Mouse (Mus musculus) midbrain, embryonic 13.5 days (tissue): ENCODE results near the gene Heg1. TPM values are rescaled to one million over a fixed set of nuclear protein-coding genes. Genes with fewer than 3 reads are reported as not detected.

Experiments used
- ATAC-seq: fragments of 200-750 bp; cut with Nextera tagmentation; 2 replicates; pipeline ENCODE4 v1.8.0; 2017; ENCODE audit warnings: mild to moderate bottlenecking, moderate TSS enrichment, moderate library complexity
- H3K27ac ChIP-seq: fragments of 300-500 bp; sonication (generic); 2 replicates; pipeline ENCODE4 v1.5.1; 2015; ENCODE audit warnings: inconsistent platforms, mild to moderate bottlenecking, moderate library complexity
- H3K27me3 ChIP-seq: fragments of 300-500 bp; sonication (generic); 2 replicates; pipeline ENCODE4 v1.6.1; 2015; ENCODE audit warnings: mild to moderate bottlenecking, inconsistent platforms
- H3K36me3 ChIP-seq: fragments of 300-500 bp; sonication (generic); 2 replicates; pipeline ENCODE4 v1.6.1; 2015; ENCODE audit warnings: mild to moderate bottlenecking, inconsistent platforms
- H3K4me1 ChIP-seq: fragments of 300-500 bp; sonication (generic); replicated peaks from 2 replicates; pipeline ENCODE4 v1.6.1; 2015; ENCODE audit warnings: inconsistent platforms
- H3K4me2 ChIP-seq: fragments of 300-500 bp; sonication (generic); replicated peaks from 2 replicates; pipeline ENCODE4 v1.6.1; 2015; ENCODE audit warnings: moderate library complexity, mild to moderate bottlenecking, inconsistent platforms
- H3K4me3 ChIP-seq: fragments of 300-500 bp; sonication (generic); replicated peaks from 2 replicates; pipeline ENCODE4 v1.5.1; 2015; ENCODE audit warnings: mild to moderate bottlenecking, inconsistent platforms
- H3K9ac ChIP-seq: fragments of 300-500 bp; sonication (generic); replicated peaks from 2 replicates; pipeline ENCODE4 v1.6.1; 2015; ENCODE audit warnings: mild to moderate bottlenecking, inconsistent platforms
- H3K9me3 ChIP-seq: fragments of 300-500 bp; sonication (generic); 2 replicates; pipeline ENCODE4 v1.6.1; 2016; ENCODE audit warnings: mild to moderate bottlenecking, inconsistent platforms
- WGBS: fragments of 180-500 bp; shearing (Covaris S2); methylation state at CpG from one replicate; pipeline ENCODE4 v1.1.7; 2015; 5-methylcytosine and 5-hydroxymethylcytosine counted together
- polyA plus RNA-seq: library from polyadenylated mRNA; unstranded; fragments of >200 nt; fragmentation: Nextera tagmentation; extraction: Ambion mirVana; gene quantifications from 2 replicates; pipeline ENCODE4 v1.2.1, GENCODE M21; 2015

Heg1 gene
- polyA plus RNA-seq, 1 experiment from 2014 or later: 19.2 TPM

DNA sequence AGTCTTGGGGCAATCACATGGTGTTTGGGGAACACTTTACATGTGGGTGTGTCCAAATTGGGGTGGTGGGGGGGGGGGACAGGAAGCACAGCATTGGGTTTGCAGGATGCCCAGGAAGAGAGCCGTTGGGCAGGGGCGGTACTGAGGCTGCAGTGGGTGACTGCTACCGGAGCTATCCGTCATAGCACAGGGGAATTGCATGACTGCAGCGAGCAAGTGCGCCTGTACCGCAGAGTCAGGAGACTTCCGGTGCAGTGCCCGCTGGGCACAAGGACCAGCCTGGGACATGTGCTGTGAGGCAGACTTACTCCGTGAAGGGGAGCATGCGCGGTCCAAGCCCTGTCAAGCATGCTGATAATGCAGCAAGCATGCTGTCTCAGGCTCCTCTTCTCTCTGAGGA is 67.4 kb downstream of the Heg1 start:
- ATAC-seq: no peak
- Histone ChIP-seq H3K36me3 (peaks cover 39% of the 10 kb centered on the region), H3K27me3 (no peaks in the 10 kb centered on the region), H3K9me3 (no peaks in the 10 kb centered on the region), H3K4me3 (no peak overlapping the region), H3K9ac (no peak overlapping the region), H3K4me2 (no peak overlapping the region), H3K4me1 (0 out of 2 replicates have a peak, but pooled peaks cover 4% of the 10 kb centered on the region), H3K27ac (no peak overlapping the region)
- 79% methylated on average over 12 of the region's 12 CpGs for WGBS

DNA sequence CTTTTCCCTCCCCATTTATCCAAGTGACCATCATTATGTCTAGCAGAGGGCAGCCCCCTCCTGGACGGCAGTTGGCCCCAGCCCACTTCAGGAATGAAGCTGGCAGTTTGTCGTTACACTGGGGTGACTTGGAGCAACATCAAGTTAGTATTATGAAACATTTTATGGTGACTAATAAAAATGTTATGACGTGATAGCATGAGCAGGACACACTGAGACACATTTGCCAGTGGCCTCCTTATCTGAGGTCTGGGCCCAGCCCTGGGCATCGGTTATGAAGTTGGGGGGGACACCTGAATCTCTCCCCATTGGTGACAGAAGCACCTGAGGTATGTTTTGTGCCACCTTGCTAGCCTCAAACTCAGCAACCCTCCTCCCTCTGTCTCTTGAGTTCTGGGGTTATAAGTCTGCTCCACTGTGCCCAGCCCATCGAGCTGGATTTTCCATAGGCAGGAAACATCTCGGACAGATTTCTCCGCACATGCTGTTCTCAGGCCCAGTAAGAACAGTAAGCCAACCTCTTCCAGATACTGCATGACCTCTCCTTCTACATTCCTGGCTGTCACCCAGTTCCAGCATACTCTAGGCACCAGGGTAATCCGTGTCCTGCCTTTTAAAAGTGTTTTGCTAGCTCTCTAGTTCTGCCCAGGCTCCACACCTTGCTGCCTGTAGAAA is 68.9 kb downstream of the Heg1 start:
- no peaks in the 10 kb centered on the region for H3K27me3 ChIP-seq
- peaks cover 39% of the 10 kb centered on the region for H3K36me3 ChIP-seq
- H3K4me2 ChIP-seq: no peak overlapping the region
- H3K9me3 ChIP-seq: no peaks in the 10 kb centered on the region
- H3K9ac ChIP-seq: no peak overlapping the region
- H3K4me3 ChIP-seq: no peak overlapping the region
- no peak overlapping the region for H3K27ac ChIP-seq
- H3K4me1 ChIP-seq: no peaks in the 10 kb centered on the region
- WGBS: 92% methylated on average over 8 of the region's 8 CpGs
- no peak for ATAC-seq

DNA sequence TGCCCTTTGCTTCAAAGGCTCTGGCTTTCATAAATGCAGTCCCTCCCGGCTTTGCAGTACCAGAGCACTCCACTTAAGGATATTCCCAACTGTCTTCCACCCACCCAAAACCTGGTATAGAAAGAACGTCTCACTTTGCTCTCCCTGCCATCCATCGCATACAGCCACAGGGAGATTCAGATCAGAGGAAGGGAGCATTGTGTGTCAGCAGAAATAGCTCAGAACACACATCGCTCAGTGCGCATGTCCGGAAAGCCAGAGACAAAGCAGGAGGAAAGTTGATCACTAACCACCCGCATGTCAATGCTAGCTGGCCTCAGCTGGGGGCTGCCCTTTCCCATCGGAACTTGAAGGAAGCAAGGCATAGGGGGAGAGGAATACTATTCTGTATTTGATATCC is 71.1 kb downstream of the Heg1 start:
- H3K9ac ChIP-seq: no peak overlapping the region
- H3K27me3 ChIP-seq: no peaks in the 10 kb centered on the region
- no peak overlapping the region for H3K4me2 ChIP-seq
- no peaks in the 10 kb centered on the region for H3K4me1 ChIP-seq
- ATAC-seq: no peak
- H3K27ac ChIP-seq: no peak overlapping the region
- H3K4me3 ChIP-seq: no peak overlapping the region
- 68% methylated on average over 8 of the region's 8 CpGs for WGBS
- no peaks in the 10 kb centered on the region for H3K9me3 ChIP-seq
- H3K36me3 ChIP-seq: peaks cover 38% of the 10 kb centered on the region

DNA sequence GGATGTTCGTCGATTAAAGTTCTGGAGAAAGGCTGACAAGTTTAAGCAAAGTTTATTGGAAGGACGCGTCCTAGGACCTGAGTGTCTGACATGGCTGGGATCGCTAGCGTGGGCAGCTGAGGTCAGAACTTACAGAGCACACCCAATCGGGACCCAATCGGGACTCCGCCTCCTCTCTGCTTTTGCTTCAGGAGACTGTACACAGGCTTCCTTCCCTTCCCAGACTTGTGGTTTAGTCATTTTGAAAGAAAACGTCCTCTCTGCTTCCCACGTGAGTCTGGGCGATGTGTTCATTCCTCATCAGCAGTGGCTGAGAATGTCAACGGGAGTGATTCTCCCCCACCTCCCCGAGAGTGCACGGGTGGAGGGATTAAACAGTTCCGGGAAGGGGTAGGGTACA is 71.8 kb downstream of the Heg1 start:
- Histone ChIP-seq H3K27ac (no peak overlapping the region), H3K9me3 (no peaks in the 10 kb centered on the region), H3K4me3 (no peak overlapping the region), H3K4me2 (no peak overlapping the region), H3K4me1 (peaks cover under 1% of the 10 kb centered on the region; the same call in 1 of the 2 replicates), H3K27me3 (no peaks in the 10 kb centered on the region), H3K9ac (no peak overlapping the region), H3K36me3 (peaks cover 37% of the 10 kb centered on the region)
- no peak for ATAC-seq
- whole genome bisulfite sequencing: 55% methylated on average over 16 of the region's 16 CpGs

DNA sequence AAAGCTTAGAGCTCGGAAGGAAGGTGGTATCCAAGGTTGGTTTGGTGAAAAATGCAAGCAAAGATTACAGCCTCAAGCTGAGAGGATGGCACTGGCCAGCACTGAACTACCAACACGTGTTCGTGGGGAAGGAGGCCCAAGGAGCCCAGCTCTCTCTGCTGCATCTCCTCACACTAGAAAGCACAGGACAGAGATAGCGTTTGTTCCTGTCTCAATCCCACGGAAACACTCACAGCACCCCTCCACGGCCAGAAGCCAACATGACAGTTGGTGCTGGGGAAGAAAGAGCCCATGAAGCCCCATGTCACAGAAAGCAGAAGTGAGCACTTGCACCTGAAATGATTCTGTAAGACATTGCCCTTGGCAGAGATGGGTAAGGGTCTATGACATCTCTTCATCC is 72.2 kb downstream of the Heg1 start:
- Histone ChIP-seq H3K4me3 (no peak overlapping the region), H3K27ac (no peak overlapping the region), H3K9me3 (no peaks in the 10 kb centered on the region), H3K36me3 (peaks cover 33% of the 10 kb centered on the region), H3K9ac (no peak overlapping the region), H3K27me3 (no peaks in the 10 kb centered on the region), H3K4me1 (peaks cover 4% of the 10 kb centered on the region; the same call in 1 of the 2 replicates), H3K4me2 (no peak overlapping the region)
- no peak for ATAC-seq
- 53% methylated on average over 6 of the region's 6 CpGs for WGBS

DNA sequence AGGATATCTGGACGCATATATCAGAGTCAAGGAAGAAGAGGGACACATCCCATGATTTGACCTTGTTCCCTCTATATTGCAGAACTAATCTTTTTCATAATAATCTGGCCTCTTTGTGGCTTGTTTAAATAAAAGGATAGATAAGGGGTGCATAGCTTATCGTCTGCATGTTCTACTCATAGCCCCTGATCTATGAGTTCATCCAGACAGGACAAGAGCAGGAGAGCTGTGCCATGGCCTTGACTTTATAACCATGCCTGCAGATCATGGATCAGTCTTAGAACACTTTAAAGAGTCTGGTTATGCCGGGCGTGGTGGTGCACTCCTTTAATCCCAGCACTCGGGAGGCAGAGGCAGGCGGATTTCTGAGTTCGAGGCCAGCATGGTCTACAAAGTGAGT is 75.0 kb downstream of the Heg1 start:
- Histone ChIP-seq H3K4me1 (peaks cover 20% of the 10 kb centered on the region), H3K9ac (no peak overlapping the region), H3K27ac (no peak overlapping the region), H3K4me3 (no peak overlapping the region), H3K27me3 (no peaks in the 10 kb centered on the region), H3K36me3 (peaks cover 21% of the 10 kb centered on the region), H3K4me2 (no peak overlapping the region), H3K9me3 (no peaks in the 10 kb centered on the region)
- WGBS: 93% methylated on average over 7 of the region's 7 CpGs
- no peak for ATAC-seq

DNA sequence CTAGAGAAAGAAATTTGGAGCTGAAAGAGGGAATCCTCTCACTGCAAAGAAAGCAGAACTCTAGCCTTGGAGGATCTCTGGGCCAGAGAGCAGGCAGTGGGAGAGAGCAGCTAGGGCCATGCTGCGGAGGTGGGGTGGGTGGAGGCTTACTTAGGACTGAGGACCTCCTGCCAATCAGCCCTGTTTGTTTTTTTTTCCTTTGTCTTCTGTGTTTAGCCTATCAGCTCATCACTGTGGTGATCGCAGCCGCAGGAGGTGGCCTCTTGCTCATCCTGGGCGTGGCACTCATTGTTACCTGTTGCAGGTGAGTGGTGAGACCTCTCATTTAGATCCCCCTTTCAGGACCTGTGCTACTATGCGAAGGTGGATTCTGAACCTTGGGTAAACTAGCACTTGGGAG is 76.4 kb downstream of the Heg1 start:
- no peaks in the 10 kb centered on the region for H3K9me3 ChIP-seq
- WGBS: 26% methylated on average over 5 of the region's 5 CpGs
- H3K4me3 ChIP-seq: no peak overlapping the region
- peaks cover 12% of the 10 kb centered on the region; the same call in 1 of the 2 replicates for H3K36me3 ChIP-seq
- no peaks in the 10 kb centered on the region for H3K27me3 ChIP-seq
- no peak overlapping the region for H3K27ac ChIP-seq
- no peak overlapping the region for H3K9ac ChIP-seq
- ATAC-seq: no peak
- peaks cover 31% of the 10 kb centered on the region for H3K4me1 ChIP-seq
- peak overlapping the region; percentile 2; the same call in 1 of the 2 replicates for H3K4me2 ChIP-seq

DNA sequence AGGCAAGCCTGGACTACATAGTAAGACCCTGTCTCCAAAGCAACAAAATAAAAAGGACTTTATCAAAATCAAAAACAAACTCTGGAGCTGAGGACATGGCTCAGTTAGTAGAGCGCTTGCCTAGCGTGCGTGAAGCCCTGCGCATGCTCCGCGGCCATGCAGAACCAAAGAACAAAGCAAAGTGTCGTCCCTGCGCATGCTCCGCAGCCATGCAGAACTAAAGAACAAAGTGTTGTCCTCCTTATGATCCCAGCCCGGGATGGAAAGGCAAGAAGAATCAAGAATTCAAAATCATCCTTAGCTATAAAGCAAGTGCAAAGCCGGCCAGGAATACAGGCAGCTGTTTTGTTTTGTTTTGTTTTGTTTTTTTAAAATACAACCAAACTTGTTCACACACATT is 76.8 kb downstream of the Heg1 start:
- H3K9me3 ChIP-seq: no peaks in the 10 kb centered on the region
- peaks cover 31% of the 10 kb centered on the region for H3K4me1 ChIP-seq
- H3K36me3 ChIP-seq: peaks cover 8% of the 10 kb centered on the region; the same call in 1 of the 2 replicates
- 0 out of 2 replicates have a peak overlapping the region, but pooled peaks have one; percentile 2 for H3K4me2 ChIP-seq
- H3K27me3 ChIP-seq: no peaks in the 10 kb centered on the region
- no peak overlapping the region for H3K4me3 ChIP-seq
- no peak for ATAC-seq
- H3K27ac ChIP-seq: no peak overlapping the region
- 42% methylated on average over 11 of the region's 11 CpGs for WGBS
- H3K9ac ChIP-seq: no peak overlapping the region

DNA sequence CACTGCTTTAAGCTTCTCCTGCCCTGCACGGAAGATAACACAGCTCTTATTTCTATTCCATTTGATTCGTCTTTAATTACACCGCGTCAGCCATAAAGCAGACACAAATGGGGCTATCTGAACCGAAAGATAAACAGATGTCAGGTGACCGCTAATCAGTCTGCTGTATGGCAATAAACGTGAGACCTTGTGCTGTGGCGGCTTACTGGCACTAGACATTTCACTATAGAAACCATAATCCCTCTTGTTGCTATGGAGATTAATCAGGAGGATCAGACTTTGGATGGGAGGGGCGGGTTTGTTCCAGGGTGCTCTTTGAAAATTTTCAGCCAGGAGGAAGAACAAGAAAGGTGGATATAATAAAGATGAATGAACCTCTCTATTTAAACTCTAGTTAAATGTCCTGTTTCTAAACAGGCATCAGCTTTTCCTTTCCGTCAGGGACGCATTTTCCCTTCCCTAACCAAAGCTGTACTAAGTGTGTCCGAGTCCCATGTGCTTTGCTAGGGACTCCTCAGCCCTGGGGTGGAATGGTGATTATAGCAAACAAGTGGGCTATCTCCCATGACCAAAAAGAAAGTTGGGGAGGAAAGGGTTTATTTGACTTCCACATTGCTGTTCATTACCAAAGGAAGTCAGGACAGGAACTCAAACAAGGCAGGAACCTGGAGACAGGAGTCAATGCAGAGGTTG is 80.5 kb downstream of the Heg1 start:
- Histone ChIP-seq H3K4me3 (no peak overlapping the region), H3K4me2 (peak overlapping the region; percentile 38), H3K9ac (no peak overlapping the region; the same call in 1 of the 2 replicates), H3K9me3 (no peaks in the 10 kb centered on the region), H3K27me3 (no peaks in the 10 kb centered on the region), H3K27ac (peak overlapping the region; percentile 77), H3K36me3 (peaks cover 13% of the 10 kb centered on the region), H3K4me1 (peaks cover 31% of the 10 kb centered on the region)
- WGBS: 10% methylated on average over 12 of the region's 12 CpGs
- ATAC-seq: peak; percentile 89

DNA sequence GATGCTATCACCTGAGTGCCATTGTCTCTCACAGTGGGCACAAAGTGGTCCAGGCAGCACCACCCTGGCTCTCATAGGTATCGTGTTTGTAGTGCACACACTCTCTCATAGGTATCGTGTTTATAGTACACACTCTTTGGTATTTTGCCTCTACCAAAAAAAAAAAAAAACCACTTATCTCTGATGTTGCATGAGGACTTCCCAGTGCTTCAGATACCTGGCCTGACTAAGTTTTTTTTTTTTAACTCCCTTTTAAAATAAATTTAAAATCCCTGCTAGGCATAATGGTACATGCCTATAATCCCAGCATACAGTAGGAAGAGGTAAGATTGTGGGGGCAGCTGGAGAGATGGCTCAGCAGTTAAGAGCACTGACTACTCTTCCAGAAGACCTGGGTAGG is 81.3 kb downstream of the Heg1 start:
- 95% methylated on average over 2 of the region's 2 CpGs for WGBS
- no peaks in the 10 kb centered on the region for H3K27me3 ChIP-seq
- H3K27ac ChIP-seq: peak overlapping the region; percentile 77

DNA sequence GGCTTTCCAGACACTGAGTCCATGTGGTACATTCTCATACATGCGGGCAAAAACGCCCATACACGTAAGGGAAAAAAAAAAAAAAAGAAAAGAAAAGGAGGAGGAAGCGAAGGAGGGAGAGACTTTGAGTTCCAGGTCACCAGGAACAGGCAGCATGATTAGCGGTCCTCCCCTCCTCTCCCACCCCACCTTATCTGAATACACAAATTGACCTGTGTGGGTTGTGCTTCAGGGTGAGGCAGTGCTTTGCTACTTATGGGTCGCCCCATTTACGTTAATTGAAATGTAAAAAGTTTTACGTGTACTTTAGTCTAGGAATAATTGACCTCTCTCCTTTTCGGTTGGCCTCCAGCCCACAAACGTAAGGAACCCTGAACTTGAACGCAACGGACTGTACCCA is 82.1 kb downstream of the Heg1 start:
- peaks cover 28% of the 10 kb centered on the region for H3K4me1 ChIP-seq
- no peak overlapping the region for H3K4me2 ChIP-seq
- no peak for ATAC-seq
- WGBS: 88% methylated on average over 12 of the region's 12 CpGs
- H3K9me3 ChIP-seq: no peaks in the 10 kb centered on the region
- peaks cover 13% of the 10 kb centered on the region for H3K36me3 ChIP-seq
- no peak overlapping the region for H3K9ac ChIP-seq
- no peak overlapping the region for H3K4me3 ChIP-seq
- no peaks in the 10 kb centered on the region for H3K27me3 ChIP-seq
- no peak overlapping the region for H3K27ac ChIP-seq

More for the DNA sequence above, 81.3 kb downstream of the Heg1 start:
- no peak overlapping the region for H3K4me2 ChIP-seq
- no peaks in the 10 kb centered on the region for H3K9me3 ChIP-seq
- no peak for ATAC-seq
- H3K36me3 ChIP-seq: peaks cover 13% of the 10 kb centered on the region
- H3K4me3 ChIP-seq: no peak overlapping the region
- no peak overlapping the region for H3K9ac ChIP-seq
- peaks cover 31% of the 10 kb centered on the region for H3K4me1 ChIP-seq

DNA sequence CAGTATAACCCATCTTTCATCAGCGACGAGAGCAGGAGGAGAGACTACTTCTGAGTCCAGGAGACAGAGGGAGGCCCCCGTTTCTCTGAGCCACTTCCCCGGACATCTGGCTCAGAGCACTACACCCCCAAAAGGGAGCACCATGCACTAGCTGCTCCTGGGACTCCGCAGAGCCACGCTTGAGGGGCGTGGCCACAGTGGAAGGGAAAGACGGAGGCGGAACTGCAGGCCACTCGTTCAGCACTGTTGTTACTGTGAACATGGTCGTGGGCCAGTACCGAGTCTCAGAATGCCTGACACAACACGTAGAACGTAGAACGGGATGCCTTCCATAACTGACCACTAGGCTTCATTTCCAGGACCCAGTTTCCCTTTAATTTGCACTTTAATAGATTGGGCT is 82.6 kb downstream of the Heg1 start:
- H3K4me2 ChIP-seq: no peak overlapping the region
- no peaks in the 10 kb centered on the region for H3K9me3 ChIP-seq
- no peaks in the 10 kb centered on the region for H3K27me3 ChIP-seq
- H3K4me3 ChIP-seq: no peak overlapping the region
- no peak overlapping the region for H3K9ac ChIP-seq
- ATAC-seq: no peak
- 78% methylated on average over 15 of the region's 15 CpGs for WGBS
- H3K27ac ChIP-seq: no peak overlapping the region
- peaks cover 13% of the 10 kb centered on the region for H3K36me3 ChIP-seq
- H3K4me1 ChIP-seq: peaks cover 28% of the 10 kb centered on the region
